Mouse (Mus musculus) heart, embryonic 11.5 days (tissue): Measurements from ENCODE around the gene Scrn1. TPM values are rescaled to one million over a fixed set of nuclear protein-coding genes. Genes with fewer than 3 reads are reported as not detected.

Source experiments
- polyA plus RNA-seq: library from polyadenylated mRNA; unstranded; fragments of >200 nt; fragmentation: Nextera tagmentation; extraction: Ambion mirVana; gene quantifications from 2 replicates; pipeline ENCODE4 v1.2.1, GENCODE M21; 2014

Scrn1 gene
- polyA plus RNA-seq, 1 experiment from 2014 or later, result 15.5 TPM

Other genes starting within 250 kb of the Scrn1 start
- gene Prr15, start 240.7 kb downstream of the Scrn1 start, polyA plus RNA-seq, result 9.3 and 9.8 TPM in 2 replicates
- 3.5 and 3.8 TPM in 2 replicates for gene Wipf3, start 136.9 kb downstream of the Scrn1 start, polyA plus RNA-seq
- gene Plekha8, start 28.6 kb upstream of the Scrn1 start, polyA plus RNA-seq, result 13.0 and 13.6 TPM in 2 replicates
- gene Fkbp14, start 30.8 kb upstream of the Scrn1 start, polyA plus RNA-seq, result 23.5 and 34.3 TPM in 2 replicates
- 3.7 and 4.4 TPM in 2 replicates for gene Mturn, start 115.1 kb upstream of the Scrn1 start, polyA plus RNA-seq